Mouse (Mus musculus): ENCODE data around the gene Aplp1. TPM values are rescaled to one million over a fixed set of nuclear protein-coding genes. Genes with fewer than 3 reads are reported as not detected.
"Not testable (repeated sequence)": the region's sequence is repeated elsewhere in the genome, so short reads cannot be mapped to it uniquely, and the experiment has no call there.

Aplp1 gene
- 2.0 and 2.3 TPM in 2 replicates for polyA plus RNA-seq (2012; ENCODE audit: insufficient read depth, insufficient read length, missing spikeins)

- H3K27ac ChIP-seq (ENCODE audit: insufficient read depth, low read depth, low read length), result no peak within 1 kb of the TSS
- TF ChIP-seq CTCF (IDR thresholded peaks at IDR 0.05; ENCODE audit: low read depth, low read length), result no peak
- TF ChIP-seq POLR2A (IDR thresholded peaks at IDR 0.05; ENCODE audit: borderline replicate concordance, low read depth, low read length), result no peak
- no peaks in the 10 kb centered on the region; the same call in 1 of the 2 replicates for H3K4me1 ChIP-seq (ENCODE audit: control insufficient read depth, insufficient read depth, low read length)
- H3K4me3 ChIP-seq (ENCODE audit: insufficient read depth, low read length), result peak within 1 kb of the TSS; percentile 49
Observed at GRCm38 (mm10) chr7:30444971-30445751, at the start of gene Aplp1. Gene Aplp1 (minus strand): TSS chr7:30445535.

GRCm38 (mm10) chr7:30493401-30493931 is 48.1 kb upstream of the Aplp1 start, which contains the start of gene Prodh2:
Gene Prodh2 (plus strand): TSS chr7:30493622.
- Histone ChIP-seq H3K27ac (ENCODE audit: insufficient read depth, low read depth, low read length) (no peak within 1 kb of the TSS), H3K4me1 (ENCODE audit: control insufficient read depth, insufficient read depth, low read length) (no peaks in the 10 kb centered on the region), H3K4me3 (ENCODE audit: insufficient read depth, low read length) (no peak within 1 kb of the TSS)
- TF ChIP-seq CTCF (IDR thresholded peaks at IDR 0.05; ENCODE audit: low read depth, low read length) (no peak), POLR2A (IDR thresholded peaks at IDR 0.05; ENCODE audit: borderline replicate concordance, low read depth, low read length) (no peak)

GRCm38 (mm10) chr7:30492765-30493164 is 47.4 kb upstream of the Aplp1 start:
- H3K4me1 ChIP-seq (ENCODE audit: control insufficient read depth, insufficient read depth, low read length), result no peaks in the 10 kb centered on the region
- H3K27ac ChIP-seq (ENCODE audit: insufficient read depth, low read depth, low read length), result no peak overlapping the region

GRCm38 (mm10) chr7:30490957-30491307 is 45.6 kb upstream of the Aplp1 start:
- no peak overlapping the region for H3K27ac ChIP-seq (ENCODE audit: insufficient read depth, low read depth, low read length)
- no peaks in the 10 kb centered on the region for H3K4me1 ChIP-seq (ENCODE audit: control insufficient read depth, insufficient read depth, low read length)
- TF ChIP-seq POLR2A (IDR thresholded peaks at IDR 0.05; ENCODE audit: borderline replicate concordance, low read depth, low read length) (no peak), CTCF (IDR thresholded peaks at IDR 0.05; ENCODE audit: low read depth, low read length) (no peak)
- H3K4me3 ChIP-seq (ENCODE audit: insufficient read depth, low read length), result no peak overlapping the region

More at GRCm38 (mm10) chr7:30492765-30493164, 47.4 kb upstream of the Aplp1 start:
- no peak overlapping the region for H3K4me3 ChIP-seq (ENCODE audit: insufficient read depth, low read length)
- TF ChIP-seq CTCF (IDR thresholded peaks at IDR 0.05; ENCODE audit: low read depth, low read length) (peak; percentile 83), POLR2A (IDR thresholded peaks at IDR 0.05; ENCODE audit: borderline replicate concordance, low read depth, low read length) (no peak)

GRCm38 (mm10) chr7:30490251-30490956 is 45.1 kb upstream of the Aplp1 start:
- H3K4me3 ChIP-seq (ENCODE audit: insufficient read depth, low read length), result no peak overlapping the region

GRCm38 (mm10) chr7:30484250-30484649 is 38.9 kb upstream of the Aplp1 start:
- Histone ChIP-seq H3K4me1 (ENCODE audit: control insufficient read depth, insufficient read depth, low read length) (no peaks in the 10 kb centered on the region), H3K27ac (ENCODE audit: insufficient read depth, low read depth, low read length) (no peak overlapping the region), H3K4me3 (ENCODE audit: insufficient read depth, low read length) (no peak overlapping the region)
- TF ChIP-seq CTCF (IDR thresholded peaks at IDR 0.05; ENCODE audit: low read depth, low read length) (no peak), POLR2A (IDR thresholded peaks at IDR 0.05; ENCODE audit: borderline replicate concordance, low read depth, low read length) (no peak)

More at GRCm38 (mm10) chr7:30490251-30490956, 45.1 kb upstream of the Aplp1 start:
- H3K4me1 ChIP-seq (ENCODE audit: control insufficient read depth, insufficient read depth, low read length), result no peaks in the 10 kb centered on the region
- H3K27ac ChIP-seq (ENCODE audit: insufficient read depth, low read depth, low read length), result no peak overlapping the region
- TF ChIP-seq POLR2A (IDR thresholded peaks at IDR 0.05; ENCODE audit: borderline replicate concordance, low read depth, low read length), result no peak
- peak; percentile 73 for TF ChIP-seq CTCF (IDR thresholded peaks at IDR 0.05; ENCODE audit: low read depth, low read length)

GRCm38 (mm10) chr7:30477415-30478381 is 32.4 kb upstream of the Aplp1 start:
- H3K4me3 ChIP-seq (ENCODE audit: insufficient read depth, low read length), result peak overlapping the region; percentile 16; the same call in 1 of the 2 replicates
- no peak for TF ChIP-seq POLR2A (IDR thresholded peaks at IDR 0.05; ENCODE audit: borderline replicate concordance, low read depth, low read length)
- no peak for TF ChIP-seq CTCF (IDR thresholded peaks at IDR 0.05; ENCODE audit: low read depth, low read length)
- H3K4me1 ChIP-seq (ENCODE audit: control insufficient read depth, insufficient read depth, low read length), result no peaks in the 10 kb centered on the region
- H3K27ac ChIP-seq (ENCODE audit: insufficient read depth, low read depth, low read length), result no peak overlapping the region

GRCm38 (mm10) chr7:30476136-30476535 is 30.8 kb upstream of the Aplp1 start:
- H3K27ac ChIP-seq (ENCODE audit: insufficient read depth, low read depth, low read length); H3K4me1 ChIP-seq (ENCODE audit: control insufficient read depth, insufficient read depth, low read length); H3K4me3 ChIP-seq (ENCODE audit: insufficient read depth, low read length): not testable (repeated sequence)

GRCm38 (mm10) chr7:30474999-30475398 is 29.7 kb upstream of the Aplp1 start:
- H3K27ac ChIP-seq (ENCODE audit: insufficient read depth, low read depth, low read length), result no peak overlapping the region
- H3K4me1 ChIP-seq (ENCODE audit: control insufficient read depth, insufficient read depth, low read length), result no peaks in the 10 kb centered on the region
- no peak for TF ChIP-seq POLR2A (IDR thresholded peaks at IDR 0.05; ENCODE audit: borderline replicate concordance, low read depth, low read length)
- no peak for TF ChIP-seq CTCF (IDR thresholded peaks at IDR 0.05; ENCODE audit: low read depth, low read length)
- H3K4me3 ChIP-seq (ENCODE audit: insufficient read depth, low read length), result no peak overlapping the region
